Mouse (Mus musculus) spleen, embryonic (tissue): ENCODE results near the gene 9030612E09Rik.

ENCODE experiments used
- CTCF ChIA-PET: fragments of 350-600 bp; sonication (Branson Sonifier 250); formaldehyde crosslinking; loops from one replicate; lab custom pipeline; 2022; lab: Charles Lee

The 9030612E09Rik gene

GRCm38 (mm10) chr10:43203865-43204264, 29.4 kb downstream of the 9030612E09Rik start:
- CTCF ChIA-PET = interaction anchor here (0.6 kb wide), 1 partner anchor 16 kb away, joined by 3 read pairs; no protein-coding TSS in a partner anchor

- CTCF ChIA-PET = no interaction called here
These were observed 37.4 kb downstream of the 9030612E09Rik start for GRCm38 (mm10) chr10:43211866-43212265.

GRCm38 (mm10) chr10:43217361-43217900, 42.9 kb downstream of the 9030612E09Rik start:
- CTCF ChIA-PET = no interaction called here

- CTCF ChIA-PET = interaction anchor here (0.6 kb wide), 1 partner anchor 151 kb away, joined by 4 read pairs; no protein-coding TSS in a partner anchor
These were observed 46.0 kb downstream of the 9030612E09Rik start for GRCm38 (mm10) chr10:43220479-43220878.

- CTCF ChIA-PET = interaction anchor here (0.6 kb wide), 1 partner anchor 151 kb away, joined by 4 read pairs; no protein-coding TSS in a partner anchor
These were observed 46.6 kb downstream of the 9030612E09Rik start, which contains the start of gene Pdss2 for GRCm38 (mm10) chr10:43220910-43221625. Pdss2 (plus strand) TSS chr10:43221486.

- CTCF ChIA-PET = no interaction called here
These were observed 47.2 kb downstream of the 9030612E09Rik start for GRCm38 (mm10) chr10:43221659-43222058.

GRCm38 (mm10) chr10:43223391-43223790, 48.9 kb downstream of the 9030612E09Rik start:
- CTCF ChIA-PET = no interaction called here
